In genomic region chr6:132649399-132649798, GRCm38 (mm10) we compare ENCODE assay signal across 13 mouse cellular contexts. TPM values are rescaled to one million over a fixed set of nuclear protein-coding genes. Genes with fewer than 3 reads are reported as not detected.
DNase-seq lines count a peak whose midpoint lies in the region; ATAC-seq and TF ChIP-seq lines count a peak whose summit lies in the region.
"Had no signal": no experiment of that assay in that cellular context is flagged by ENCODE, and none has a peak within 500 bp of the region (broad histone marks: within the 10 kb centered on the region; RNA-seq: fewer than 3 reads in every experiment).

No protein-coding gene starts in this region.

- no peak overlapping the region for H3K9ac ChIP-seq in heart, postnatal 0 days (replicated peaks; ENCODE audit: low read depth, low read length)
- H3K9ac ChIP-seq in midbrain, embryonic 11.5 days (ENCODE audit: low read length) = no peak overlapping the region
- H3K9ac ChIP-seq in midbrain, embryonic 13.5 days (replicated peaks) = no peak overlapping the region
- no peak overlapping the region for H3K9ac ChIP-seq in stomach, postnatal 0 days (ENCODE audit: low read length)
- H3K9ac ChIP-seq: midbrain, embryonic 12.5 days had no signal

- peak; percentile 40 for TF ChIP-seq CTCF in heart, postnatal 0 days (IDR thresholded peaks at IDR 0.05; ENCODE audit: low read depth)
- TF ChIP-seq CTCF in stomach, postnatal 0 days (IDR thresholded peaks at IDR 0.05; ENCODE audit: low read depth) = peak; percentile 73

- no peak for TF ChIP-seq EP300 in heart, postnatal 0 days (IDR thresholded peaks at IDR 0.05; ENCODE audit: low read depth)
- TF ChIP-seq EP300 in stomach, postnatal 0 days (optimal IDR thresholded peaks at IDR 0.05) = no peak

- intact Hi-C loops in heart, postnatal 36 days (cut with DNase I) = no loop called here

- no peak for ATAC-seq in heart, postnatal 0 days (ENCODE audit: insufficient read depth, low read depth)
- 0 out of 2 replicates have a peak, but pooled peaks have one; percentile 55 for ATAC-seq in midbrain, embryonic 11.5 days (ENCODE audit: low FRiP score)
- ATAC-seq in midbrain, embryonic 13.5 days = no peak
- ATAC-seq in common myeloid progenitor, adult 5-6 weeks (replicated peaks; ENCODE audit: low read depth, poor library complexity, severe bottlenecking) = peak; percentile 82; the same call in 1 of the 2 replicates
- ATAC-seq in stomach, postnatal 0 days (ENCODE audit: low FRiP score, low TSS enrichment) = no peak

- no peaks in the 10 kb centered on the region for H3K36me3 ChIP-seq in heart, postnatal 0 days (replicated peaks; ENCODE audit: control insufficient read depth, insufficient read depth, low read length)
- H3K36me3 ChIP-seq in midbrain, embryonic 11.5 days (ENCODE audit: control insufficient read depth, insufficient read depth, low read length) = no peaks in the 10 kb centered on the region
- no peaks in the 10 kb centered on the region for H3K36me3 ChIP-seq in midbrain, embryonic 13.5 days
- H3K36me3 ChIP-seq in stomach, postnatal 0 days (ENCODE audit: control insufficient read depth, insufficient read depth, low read length) = no peaks in the 10 kb centered on the region
- H3K36me3 ChIP-seq: forebrain, embryonic 10.5 days; midbrain, embryonic 12.5 days had no signal

- no peaks in the 10 kb centered on the region for H3K9me3 ChIP-seq in heart, postnatal 0 days (replicated peaks; ENCODE audit: control insufficient read depth, low read length)
- no peaks in the 10 kb centered on the region for H3K9me3 ChIP-seq in midbrain, embryonic 11.5 days (ENCODE audit: control insufficient read depth, low read length)
- no peaks in the 10 kb centered on the region for H3K9me3 ChIP-seq in midbrain, embryonic 13.5 days
- no peaks in the 10 kb centered on the region for H3K9me3 ChIP-seq in stomach, postnatal 0 days (ENCODE audit: control insufficient read depth, low read length)
- H3K9me3 ChIP-seq: forebrain, embryonic 10.5 days; midbrain, embryonic 12.5 days had no signal

- H3K4me2 ChIP-seq in heart, postnatal 0 days (ENCODE audit: low read depth, low read length) = no peak overlapping the region
- H3K4me2 ChIP-seq in midbrain, embryonic 11.5 days = no peak overlapping the region
- no peak overlapping the region for H3K4me2 ChIP-seq in midbrain, embryonic 13.5 days (replicated peaks)
- no peak overlapping the region for H3K4me2 ChIP-seq in stomach, postnatal 0 days (replicated peaks; ENCODE audit: low read depth)
- H3K4me2 ChIP-seq: heart, embryonic 11.5 days; midbrain, embryonic 12.5 days had no signal

- no peak overlapping the region for H3K27ac ChIP-seq in heart, postnatal 0 days (ENCODE audit: low read depth)
- no peak overlapping the region for H3K27ac ChIP-seq in midbrain, embryonic 11.5 days (ENCODE audit: low read depth, low read length)
- H3K27ac ChIP-seq in midbrain, embryonic 13.5 days = no peak overlapping the region
- no peak overlapping the region for H3K27ac ChIP-seq in stomach, postnatal 0 days (replicated peaks)
- H3K27ac ChIP-seq: forebrain, embryonic 10.5 days; midbrain, embryonic 12.5 days had no signal

- H3K27me3 ChIP-seq in heart, postnatal 0 days (ENCODE audit: control insufficient read depth, insufficient read depth, low read length) = no peaks in the 10 kb centered on the region
- H3K27me3 ChIP-seq in midbrain, embryonic 11.5 days (ENCODE audit: control insufficient read depth, insufficient read depth, low read length) = no peaks in the 10 kb centered on the region
- H3K27me3 ChIP-seq in midbrain, embryonic 13.5 days = no peaks in the 10 kb centered on the region
- no peaks in the 10 kb centered on the region for H3K27me3 ChIP-seq in stomach, postnatal 0 days (ENCODE audit: control insufficient read depth, insufficient read depth, low read length)
- H3K27me3 ChIP-seq: midbrain, embryonic 12.5 days had no signal

- no peaks in the 10 kb centered on the region for H3K4me1 ChIP-seq in heart, postnatal 0 days (ENCODE audit: control insufficient read depth, insufficient read depth)
- no peaks in the 10 kb centered on the region for H3K4me1 ChIP-seq in midbrain, embryonic 11.5 days (ENCODE audit: control insufficient read depth, insufficient read depth, low read length)
- H3K4me1 ChIP-seq in midbrain, embryonic 13.5 days (replicated peaks) = no peaks in the 10 kb centered on the region
- H3K4me1 ChIP-seq in stomach, postnatal 0 days (replicated peaks; ENCODE audit: control insufficient read depth, insufficient read depth) = no peaks in the 10 kb centered on the region
- H3K4me1 ChIP-seq: forebrain, embryonic 10.5 days; midbrain, embryonic 12.5 days had no signal

- DNase-seq in heart, postnatal 0 days (ENCODE audit: low spot score) = peak; percentile 11
- DNase-seq in heart, postnatal 36 days = no peak
- DNase-seq in midbrain, embryonic 11.5 days (ENCODE audit: low spot score, missing footprints) = no peak
- DNase-seq in stomach, postnatal 0 days (ENCODE audit: low spot score) = no peak
- no peak for DNase-seq in thymus, postnatal 4 days
- no peak for DNase-seq in thymus, postnatal 36 days

- no peak overlapping the region for H3K4me3 ChIP-seq in heart, postnatal 0 days (ENCODE audit: low read depth, low read length)
- H3K4me3 ChIP-seq in midbrain, embryonic 11.5 days (ENCODE audit: low read depth, low read length) = no peak overlapping the region
- no peak overlapping the region for H3K4me3 ChIP-seq in midbrain, embryonic 13.5 days (replicated peaks)
- no peak overlapping the region for H3K4me3 ChIP-seq in stomach, postnatal 0 days (ENCODE audit: low read depth, low read length)
- H3K4me3 ChIP-seq: forebrain, embryonic 10.5 days; midbrain, embryonic 12.5 days had no signal

RNA-seq across cellular contexts. Expression of gene A630073D07Rik, which starts 1.9 kb away (rescaled TPM):
- not detected in 2 replicates for total RNA-seq in heart, postnatal 0 days (2014; rRNA removed; ENCODE audit: low replicate concordance)
- polyA plus RNA-seq in heart, postnatal 0 days (2015; fragmentation: Nextera tagmentation; extraction: Ambion mirVana) = not detected in 2 replicates
- not detected for total RNA-seq in heart, postnatal 36 days (2021)
- polyA plus RNA-seq in midbrain, embryonic 11.5 days (2014; fragmentation: Nextera tagmentation; extraction: Ambion mirVana) = not detected in 2 replicates
- not detected in 2 replicates for polyA plus RNA-seq in midbrain, embryonic 13.5 days (2015; fragmentation: Nextera tagmentation; extraction: Ambion mirVana)
- not detected in 2 replicates for total RNA-seq in common myeloid progenitor, adult 5-6 weeks (2017)
- not detected in 2 replicates for polyA plus RNA-seq in stomach, postnatal 0 days (2015; fragmentation: Nextera tagmentation; extraction: Ambion mirVana)
- polyA plus RNA-seq: forebrain, embryonic 10.5 days; heart, embryonic 11.5 days; kidney, embryonic 16.5 days; limb, embryonic 11.5 days; midbrain, embryonic 12.5 days had no signal

RNA-seq across cellular contexts. Expression of gene Tas2r120, which starts 7.4 kb away (rescaled TPM):
- total RNA-seq in heart, postnatal 0 days (2014; rRNA removed; ENCODE audit: low replicate concordance) = not detected in 2 replicates
- not detected in 2 replicates for polyA plus RNA-seq in heart, postnatal 0 days (2015; fragmentation: Nextera tagmentation; extraction: Ambion mirVana)
- total RNA-seq in heart, postnatal 36 days (2021) = not detected
- polyA plus RNA-seq in midbrain, embryonic 11.5 days (2014; fragmentation: Nextera tagmentation; extraction: Ambion mirVana) = not detected in 2 replicates
- not detected in 2 replicates for polyA plus RNA-seq in midbrain, embryonic 13.5 days (2015; fragmentation: Nextera tagmentation; extraction: Ambion mirVana)
- total RNA-seq in common myeloid progenitor, adult 5-6 weeks (2017) = not detected in 2 replicates
- polyA plus RNA-seq in stomach, postnatal 0 days (2015; fragmentation: Nextera tagmentation; extraction: Ambion mirVana) = not detected in 2 replicates
- polyA plus RNA-seq: forebrain, embryonic 10.5 days; heart, embryonic 11.5 days; kidney, embryonic 16.5 days; limb, embryonic 11.5 days; midbrain, embryonic 12.5 days had no signal

RNA-seq across cellular contexts. Expression of gene Tas2r121, which starts 51.4 kb away (rescaled TPM):
- not detected in 2 replicates for total RNA-seq in heart, postnatal 0 days (2014; rRNA removed; ENCODE audit: low replicate concordance)
- not detected in 2 replicates for polyA plus RNA-seq in heart, postnatal 0 days (2015; fragmentation: Nextera tagmentation; extraction: Ambion mirVana)
- not detected for total RNA-seq in heart, postnatal 36 days (2021)
- polyA plus RNA-seq in midbrain, embryonic 11.5 days (2014; fragmentation: Nextera tagmentation; extraction: Ambion mirVana) = not detected in 2 replicates
- not detected in 2 replicates for polyA plus RNA-seq in midbrain, embryonic 13.5 days (2015; fragmentation: Nextera tagmentation; extraction: Ambion mirVana)
- total RNA-seq in common myeloid progenitor, adult 5-6 weeks (2017) = not detected in 2 replicates
- not detected in 2 replicates for polyA plus RNA-seq in stomach, postnatal 0 days (2015; fragmentation: Nextera tagmentation; extraction: Ambion mirVana)
- polyA plus RNA-seq: forebrain, embryonic 10.5 days; heart, embryonic 11.5 days; kidney, embryonic 16.5 days; limb, embryonic 11.5 days; midbrain, embryonic 12.5 days had no signal

RNA-seq across cellular contexts. Expression of gene Prp2, which starts 53.7 kb away (rescaled TPM):
- total RNA-seq in heart, postnatal 0 days (2014; rRNA removed; ENCODE audit: low replicate concordance) = not detected in 2 replicates
- polyA plus RNA-seq in heart, postnatal 0 days (2015; fragmentation: Nextera tagmentation; extraction: Ambion mirVana) = not detected in 2 replicates
- total RNA-seq in heart, postnatal 36 days (2021) = not detected
- not detected in 2 replicates for polyA plus RNA-seq in midbrain, embryonic 11.5 days (2014; fragmentation: Nextera tagmentation; extraction: Ambion mirVana)
- not detected in 2 replicates for polyA plus RNA-seq in midbrain, embryonic 13.5 days (2015; fragmentation: Nextera tagmentation; extraction: Ambion mirVana)
- total RNA-seq in common myeloid progenitor, adult 5-6 weeks (2017) = not detected in 2 replicates
- not detected in 2 replicates for polyA plus RNA-seq in stomach, postnatal 0 days (2015; fragmentation: Nextera tagmentation; extraction: Ambion mirVana)
- polyA plus RNA-seq: forebrain, embryonic 10.5 days; heart, embryonic 11.5 days; kidney, embryonic 16.5 days; limb, embryonic 11.5 days; midbrain, embryonic 12.5 days had no signal

Comparison
In these comparisons a context has a peak if more than half of its experiments do, and no peak if none do; other contexts are left out.
1. ATAC-seq: peak in midbrain, embryonic 11.5 days (single experiment) and common myeloid progenitor, adult 5-6 weeks (single experiment); none in heart, postnatal 0 days (single experiment), midbrain, embryonic 13.5 days (single experiment) and stomach, postnatal 0 days (single experiment).